Mouse (Mus musculus): ENCODE measurements at regions not wholly inside any gene's neighbourhood (a gene's known extent, or its start where the extent isn't known, plus 50 kb on each side); places are given as distances from the start of the nearest gene placed in this dataset.

- DNase-seq (ENCODE audit: low spot score) = no peak
Measured at GRCm38 (mm10) chr13:16316581-16316980, 304.9 kb downstream of the Inhba start.

- DNase-seq (ENCODE audit: low spot score) = no peak
Measured at GRCm38 (mm10) chr13:16317412-16317811, 305.8 kb downstream of the Inhba start.

DNA sequence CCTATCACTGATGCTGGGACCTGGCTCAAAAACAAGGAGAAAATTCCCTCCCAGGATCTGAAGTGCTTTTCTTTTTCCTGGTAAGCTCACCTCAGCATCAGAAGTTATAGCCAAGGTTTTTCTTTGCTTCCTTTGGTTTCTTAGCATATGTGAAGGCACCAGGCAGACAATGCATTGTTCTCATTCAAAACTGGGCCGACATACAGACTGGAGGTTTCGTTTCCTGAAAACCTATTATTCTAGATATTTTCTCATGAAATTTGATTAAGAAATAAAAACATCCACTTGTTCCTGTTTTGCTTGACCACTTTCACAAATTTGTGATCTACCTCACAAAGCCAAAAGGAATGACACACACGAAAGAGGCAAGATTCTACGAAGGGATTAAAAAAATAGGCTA is 308.7 kb downstream of the Inhba start:
- DNase-seq (ENCODE audit: low spot score) = no peak

- DNase-seq (ENCODE audit: low spot score) = no peak
Measured at GRCm38 (mm10) chr13:16325661-16326060, 314.0 kb downstream of the Inhba start.

GRCm38 (mm10) chr13:16341727-16342126 is 330.1 kb downstream of the Inhba start:
- DNase-seq (ENCODE audit: low spot score) = no peak

GRCm38 (mm10) chr13:16342171-16342570 is 330.5 kb downstream of the Inhba start:
- no peak for DNase-seq (ENCODE audit: low spot score)

GRCm38 (mm10) chr13:16343280-16343945 is 331.8 kb downstream of the Inhba start:
- no peak for DNase-seq (ENCODE audit: low spot score)

- no peak for DNase-seq (ENCODE audit: low spot score)
Measured at GRCm38 (mm10) chr13:16349353-16349752, 337.7 kb downstream of the Inhba start.

- no peak for DNase-seq (ENCODE audit: low spot score)
Measured at GRCm38 (mm10) chr13:16350061-16350460, 338.4 kb downstream of the Inhba start.

DNA sequence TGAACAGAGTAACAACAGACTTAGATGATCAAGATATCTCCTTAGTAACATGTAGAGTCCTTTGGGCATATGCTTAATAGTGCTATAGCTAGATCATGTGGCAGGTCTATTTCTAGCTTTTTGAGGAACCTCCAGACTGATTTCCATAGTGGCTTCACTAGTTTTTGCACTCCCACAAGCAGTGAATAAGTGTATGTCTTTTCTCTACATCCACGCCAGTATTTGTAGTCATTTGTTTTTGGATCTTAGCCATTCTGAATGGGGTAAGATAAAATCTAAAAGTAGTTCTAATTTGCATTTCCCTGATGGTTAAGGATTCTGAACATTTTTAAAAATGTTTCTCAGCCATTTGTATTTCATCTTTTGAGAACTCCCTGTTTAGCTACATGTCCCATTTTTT is 343.7 kb downstream of the Inhba start:
- DNase-seq (ENCODE audit: low spot score) = no peak

- no peak for DNase-seq (ENCODE audit: low spot score)
Measured at GRCm38 (mm10) chr13:16379492-16379891, 367.8 kb downstream of the Inhba start.

- no peak for DNase-seq (ENCODE audit: low spot score)
Measured at GRCm38 (mm10) chr13:16379949-16380348, 368.3 kb downstream of the Inhba start.

DNA sequence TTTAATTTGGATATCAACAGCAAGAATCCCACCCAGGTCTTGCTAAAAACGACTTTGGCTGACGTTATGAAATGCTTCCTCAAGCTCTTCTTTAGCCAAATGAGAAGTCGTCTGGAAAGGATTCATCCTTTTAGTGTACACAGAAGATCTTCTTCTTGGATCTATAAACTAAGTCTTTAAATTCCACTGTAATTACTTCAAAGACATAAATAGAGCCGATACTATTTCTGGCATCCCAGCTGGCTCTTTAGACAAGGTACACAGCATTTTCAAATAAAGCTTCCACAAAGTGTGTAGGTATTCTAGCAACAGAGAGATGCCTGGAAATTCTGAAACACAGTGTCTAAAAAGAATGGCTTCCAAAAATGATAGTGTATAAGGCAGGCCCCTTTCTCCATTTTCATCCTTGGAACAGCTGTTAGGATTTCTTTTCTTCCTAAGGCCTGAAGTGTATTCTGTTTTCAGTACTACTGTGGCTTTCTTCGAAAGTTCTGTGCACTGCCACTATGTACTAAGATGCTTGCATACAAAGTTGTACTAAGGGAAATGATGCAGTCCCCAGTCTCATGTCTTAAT is 371.4 kb downstream of the Inhba start:
- no peak for DNase-seq (ENCODE audit: low spot score)

DNA sequence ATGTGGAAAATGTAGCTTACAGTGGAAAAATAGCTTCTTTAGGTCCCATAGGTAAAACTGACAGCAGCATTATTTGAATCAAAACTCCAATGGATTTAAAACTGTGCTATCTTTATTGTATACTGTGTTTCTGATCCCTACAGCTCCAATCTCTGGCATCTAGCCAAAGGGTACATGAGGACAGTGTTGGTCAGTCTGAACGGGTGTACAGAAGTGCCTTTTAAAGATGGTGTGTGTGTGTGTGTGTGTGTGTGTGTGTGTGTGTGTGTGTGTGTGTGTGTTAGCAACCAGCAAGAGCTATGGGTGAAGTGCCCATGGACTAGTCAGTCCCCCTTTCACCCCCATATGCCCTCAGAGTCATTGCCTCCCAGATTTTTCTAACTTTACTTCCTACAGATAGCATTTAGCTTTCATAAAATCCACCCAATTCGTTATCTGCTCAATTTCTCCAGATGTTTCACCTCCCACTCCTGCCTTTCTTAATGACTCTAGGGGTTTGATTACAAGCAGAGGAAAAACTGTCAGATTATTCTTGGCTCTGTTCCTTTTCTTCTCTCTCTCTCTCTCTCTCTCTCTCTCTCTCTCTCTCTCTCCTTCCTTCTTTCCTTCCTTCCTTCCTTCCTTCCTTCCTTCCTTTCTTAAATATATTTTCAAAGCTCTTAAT is 404.8 kb downstream of the Inhba start:
- DNase-seq (ENCODE audit: low spot score) = no peak

- no peak for DNase-seq (ENCODE audit: low spot score)
Measured at GRCm38 (mm10) chr13:16424147-16424546, 412.5 kb downstream of the Inhba start.

GRCm38 (mm10) chr13:16435436-16435835 is 423.8 kb downstream of the Inhba start:
- DNase-seq (ENCODE audit: low spot score) = no peak

DNA sequence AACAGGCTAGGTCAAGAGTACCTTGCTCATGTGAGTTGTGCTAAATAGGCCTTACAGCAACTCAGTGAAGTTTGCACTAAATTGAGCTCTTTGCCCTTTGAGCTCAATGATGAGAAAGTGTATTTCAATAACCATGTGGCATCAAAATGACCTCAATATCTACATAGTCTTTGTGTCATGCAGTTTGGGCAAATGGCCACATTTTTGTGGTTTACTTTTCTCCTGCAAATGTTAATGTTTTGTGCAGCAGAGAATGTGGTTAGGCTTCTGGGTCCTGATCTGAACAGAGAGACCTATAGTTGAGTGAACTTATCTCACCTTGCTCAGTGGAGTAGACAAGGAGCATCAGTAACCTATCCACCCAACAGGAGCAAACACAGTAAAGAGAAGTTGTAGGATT is 441.6 kb downstream of the Inhba start:
- no peak for DNase-seq (ENCODE audit: low spot score)

DNA sequence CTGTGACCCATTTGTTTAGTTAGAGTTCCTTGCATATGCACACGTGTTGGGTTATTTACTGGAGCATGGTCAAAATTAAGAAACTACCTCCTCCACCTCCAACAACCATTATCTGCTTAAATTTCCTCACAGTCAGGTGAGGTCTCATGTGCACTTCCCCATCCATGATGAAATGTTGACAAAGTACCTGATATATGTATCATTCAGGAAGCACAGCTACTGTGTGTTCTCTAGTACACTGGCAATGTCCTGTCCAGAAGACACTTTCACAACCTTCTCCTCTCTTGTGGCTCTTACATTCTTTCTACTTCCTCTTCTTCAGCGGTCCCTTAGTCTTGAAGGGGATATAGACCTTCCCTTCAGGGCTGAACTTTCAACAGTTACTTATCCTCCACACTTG is 448.1 kb downstream of the Inhba start:
- DNase-seq (ENCODE audit: low spot score) = no peak

- DNase-seq (ENCODE audit: low spot score) = no peak
Measured at GRCm38 (mm10) chr13:16461681-16462080, 450.0 kb downstream of the Inhba start.

GRCm38 (mm10) chr13:16464823-16465222 is 453.2 kb downstream of the Inhba start:
- no peak for DNase-seq (ENCODE audit: low spot score)

DNA sequence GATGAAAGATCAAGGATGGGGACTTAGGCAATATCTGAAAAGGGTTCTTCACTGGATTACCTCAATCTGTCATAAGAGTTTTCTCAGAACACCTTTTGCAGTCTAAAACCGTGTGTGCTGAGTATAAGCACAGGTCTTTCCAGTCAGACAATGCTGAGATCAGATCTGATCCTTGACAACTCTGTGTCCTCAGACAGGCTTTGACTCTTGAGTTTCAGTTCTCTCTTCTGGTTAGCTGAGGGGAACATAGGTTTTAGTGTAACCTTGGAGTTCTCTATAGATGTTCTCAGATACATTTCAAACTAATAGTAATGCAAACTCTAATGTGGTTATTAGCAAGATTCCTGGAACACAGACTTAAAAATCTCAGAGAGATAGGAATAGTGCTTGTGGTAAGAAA is 453.7 kb downstream of the Inhba start:
- DNase-seq (ENCODE audit: low spot score) = no peak

DNA sequence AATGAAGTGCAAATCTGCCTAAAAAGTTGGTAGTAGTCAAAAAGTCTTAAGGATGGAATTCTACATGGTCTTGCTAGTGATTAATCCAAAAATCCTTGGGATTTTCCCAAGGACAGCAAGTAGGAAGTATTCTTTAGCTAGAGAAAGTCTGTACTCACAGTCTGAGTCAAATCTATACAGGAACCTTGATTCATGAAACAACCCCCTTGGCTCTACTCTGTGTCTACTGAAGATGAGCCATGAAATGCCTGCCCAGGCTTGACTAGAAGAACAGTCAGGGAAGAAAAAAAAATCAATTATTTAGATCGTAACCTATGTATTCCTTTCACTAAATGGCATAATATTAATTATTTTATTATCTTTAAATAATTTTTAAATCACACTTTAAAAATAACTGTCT is 454.2 kb downstream of the Inhba start:
- DNase-seq (ENCODE audit: low spot score) = no peak

- DNase-seq (ENCODE audit: low spot score) = no peak
Measured at GRCm38 (mm10) chr13:16476515-16476914, 464.9 kb downstream of the Inhba start.

DNA sequence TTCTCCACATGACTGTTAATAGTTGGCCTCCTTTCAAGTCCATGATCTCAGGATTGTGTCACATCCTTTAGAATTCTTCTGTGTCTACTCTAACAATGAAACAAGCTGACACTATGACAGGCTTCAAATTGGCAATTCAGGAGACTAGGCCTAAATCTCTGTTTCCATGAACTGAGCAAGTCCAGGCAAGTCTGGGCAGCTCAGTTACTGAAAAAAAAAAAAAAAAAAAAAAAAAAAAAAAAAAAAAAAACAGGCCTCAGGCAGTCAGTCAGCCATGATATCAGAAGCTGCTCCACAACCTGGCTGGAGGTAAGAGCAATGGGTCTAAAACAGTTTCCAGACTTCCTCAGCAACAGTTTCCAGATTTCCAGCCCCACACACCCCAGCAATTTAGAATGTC is 475.6 kb downstream of the Inhba start:
- no peak for DNase-seq (ENCODE audit: low spot score)
